Mouse (Mus musculus) embryonic facial prominence, embryonic 12.5 days (tissue): ENCODE measurements around the gene Mpig6b. TPM values are rescaled to one million over a fixed set of nuclear protein-coding genes. Genes with fewer than 3 reads are reported as not detected.

Source experiments
- ATAC-seq: fragments of 200-750 bp; cut with Nextera tagmentation; 2 replicates; pipeline ENCODE4 v1.8.0; 2017; ENCODE audit not compliant: insufficient number of reproducible peaks, insufficient read depth, low FRiP score, low TSS enrichment
- H3K27ac ChIP-seq: fragments of 300-500 bp; sonication (generic); 2 replicates; pipeline ENCODE4 v1.5.1; 2016; ENCODE audit warnings: mild to moderate bottlenecking
- H3K27me3 ChIP-seq: fragments of 300-500 bp; sonication (generic); 2 replicates; pipeline ENCODE4 v1.6.1; 2016; ENCODE audit warnings: mild to moderate bottlenecking, moderate library complexity
- H3K36me3 ChIP-seq: fragments of 300-500 bp; sonication (generic); 2 replicates; pipeline ENCODE4 v1.6.1; 2016; ENCODE audit warnings: mild to moderate bottlenecking
- H3K4me1 ChIP-seq: fragments of 300-500 bp; sonication (generic); 2 replicates; pipeline ENCODE4 v1.6.1; 2016
- H3K4me2 ChIP-seq: fragments of 300-500 bp; sonication (generic); replicated peaks from 2 replicates; pipeline ENCODE4 v1.6.1; 2016; ENCODE audit warnings: mild to moderate bottlenecking, moderate library complexity
- H3K4me3 ChIP-seq: fragments of 300-500 bp; sonication (generic); 2 replicates; pipeline ENCODE4 v1.5.1; 2016; ENCODE audit warnings: mild to moderate bottlenecking
- H3K9ac ChIP-seq: fragments of 300-500 bp; sonication (generic); 2 replicates; pipeline ENCODE4 v1.6.1; 2016; ENCODE audit warnings: mild to moderate bottlenecking, moderate library complexity
- H3K9me3 ChIP-seq: fragments of 300-500 bp; sonication (generic); 2 replicates; pipeline ENCODE4 v1.6.1; 2016; ENCODE audit warnings: mild to moderate bottlenecking, moderate library complexity
- WGBS: fragments of 180-500 bp; shearing (Covaris S2); methylation state at CpG from one replicate; pipeline ENCODE4 v1.1.7; 2016; 5-methylcytosine and 5-hydroxymethylcytosine counted together
- polyA plus RNA-seq: library from polyadenylated mRNA; unstranded; fragments of >200 nt; fragmentation: Nextera tagmentation; extraction: Ambion mirVana; gene quantifications from 2 replicates; pipeline ENCODE4 v1.2.1, GENCODE M21; 2016

Mpig6b gene
- polyA plus RNA-seq, 1 experiment from 2014 or later = 0.99 TPM

DNA sequence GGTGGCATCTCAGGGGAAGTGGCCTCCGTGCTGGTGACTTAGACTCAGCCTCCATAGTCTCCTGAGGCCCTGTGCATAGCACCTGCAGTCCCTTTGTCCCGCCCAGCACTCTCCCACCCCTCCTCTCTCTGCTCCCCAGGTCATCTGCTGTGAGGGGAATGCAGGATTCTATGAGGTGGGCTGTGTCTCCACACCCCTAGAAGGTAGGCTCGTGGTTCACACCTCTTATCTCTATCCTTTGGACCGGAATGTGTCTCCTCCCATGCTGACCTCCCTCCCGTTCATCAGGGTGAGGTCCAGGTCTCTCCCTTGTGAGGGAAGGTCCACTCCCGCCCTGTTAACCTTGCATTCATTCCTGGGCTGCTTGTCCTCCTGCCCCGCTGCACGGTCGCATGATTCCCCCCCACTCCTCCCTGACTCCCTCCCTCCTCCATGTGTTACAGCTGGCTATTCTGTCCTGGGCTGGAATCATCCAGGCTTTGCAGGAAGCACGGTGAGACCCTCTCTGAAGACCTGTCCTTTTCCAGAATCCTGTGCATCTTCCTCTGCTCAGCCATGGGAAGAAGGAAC lies 34.3 kb upstream of the Mpig6b start:
- no peak overlapping the region for H3K4me3 ChIP-seq
- no peak overlapping the region for H3K4me2 ChIP-seq
- no peak overlapping the region for H3K27ac ChIP-seq
- H3K9ac ChIP-seq = no peak overlapping the region
- no peaks in the 10 kb centered on the region for H3K27me3 ChIP-seq
- no peaks in the 10 kb centered on the region for H3K9me3 ChIP-seq
- H3K4me1 ChIP-seq = no peaks in the 10 kb centered on the region
- peaks cover 80% of the 10 kb centered on the region for H3K36me3 ChIP-seq
- 83% methylated on average over 10 of the region's 10 CpGs for WGBS
- ATAC-seq = no peak

- 82% methylated on average over 12 of the region's 12 CpGs for WGBS
- no peak overlapping the region for H3K9ac ChIP-seq
- H3K27ac ChIP-seq = no peak overlapping the region
These were observed 31.2 kb upstream of the Mpig6b start for GRCm38 (mm10) chr17:35097164-35097655.

DNA sequence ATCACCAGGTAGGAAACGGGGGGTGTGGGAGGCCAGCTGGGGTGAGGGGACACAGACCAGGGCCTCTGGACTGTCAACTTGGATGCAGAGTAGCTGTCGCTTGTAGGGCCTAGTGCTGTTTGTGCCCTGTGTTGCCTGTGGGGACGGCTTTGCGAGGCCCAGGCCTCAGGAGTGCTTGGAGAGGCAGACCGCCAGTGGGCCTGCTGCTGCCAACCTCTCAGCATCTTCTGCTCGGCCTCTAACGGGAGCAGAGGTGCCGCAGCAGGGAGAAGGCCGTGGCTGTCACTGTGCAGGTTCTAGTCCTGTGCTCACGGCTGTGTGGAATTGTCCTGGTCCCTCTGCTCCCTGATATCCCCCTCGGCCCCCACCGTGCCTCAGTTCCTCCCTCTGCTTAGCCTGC lies 30.6 kb upstream of the Mpig6b start:
- H3K36me3 ChIP-seq = peaks cover 90% of the 10 kb centered on the region

More at GRCm38 (mm10) chr17:35097164-35097655, 31.2 kb upstream of the Mpig6b start:
- Histone ChIP-seq H3K4me3 (no peak overlapping the region), H3K4me2 (no peak overlapping the region), H3K9me3 (no peaks in the 10 kb centered on the region), H3K4me1 (no peaks in the 10 kb centered on the region), H3K27me3 (no peaks in the 10 kb centered on the region), H3K36me3 (peaks cover 91% of the 10 kb centered on the region)
- no peak for ATAC-seq

GRCm38 (mm10) chr17:35094475-35095365 lies 28.7 kb upstream of the Mpig6b start:
- no peaks in the 10 kb centered on the region for H3K27me3 ChIP-seq
- peaks cover 75% of the 10 kb centered on the region for H3K36me3 ChIP-seq
- WGBS = 94% methylated on average over 15 of the region's 15 CpGs
- no peaks in the 10 kb centered on the region for H3K9me3 ChIP-seq
- H3K9ac ChIP-seq = no peak overlapping the region
- H3K4me3 ChIP-seq = no peak overlapping the region
- H3K4me2 ChIP-seq = no peak overlapping the region
- peaks cover 11% of the 10 kb centered on the region for H3K4me1 ChIP-seq
- ATAC-seq = no peak
- H3K27ac ChIP-seq = no peak overlapping the region

More for the DNA sequence above, 30.6 kb upstream of the Mpig6b start:
- no peak for ATAC-seq
- no peak overlapping the region for H3K4me3 ChIP-seq
- no peaks in the 10 kb centered on the region for H3K27me3 ChIP-seq
- H3K9me3 ChIP-seq = no peaks in the 10 kb centered on the region
- no peak overlapping the region for H3K4me2 ChIP-seq
- no peaks in the 10 kb centered on the region for H3K4me1 ChIP-seq
- H3K9ac ChIP-seq = no peak overlapping the region
- WGBS = 77% methylated on average over 12 of the region's 12 CpGs
- no peak overlapping the region for H3K27ac ChIP-seq

DNA sequence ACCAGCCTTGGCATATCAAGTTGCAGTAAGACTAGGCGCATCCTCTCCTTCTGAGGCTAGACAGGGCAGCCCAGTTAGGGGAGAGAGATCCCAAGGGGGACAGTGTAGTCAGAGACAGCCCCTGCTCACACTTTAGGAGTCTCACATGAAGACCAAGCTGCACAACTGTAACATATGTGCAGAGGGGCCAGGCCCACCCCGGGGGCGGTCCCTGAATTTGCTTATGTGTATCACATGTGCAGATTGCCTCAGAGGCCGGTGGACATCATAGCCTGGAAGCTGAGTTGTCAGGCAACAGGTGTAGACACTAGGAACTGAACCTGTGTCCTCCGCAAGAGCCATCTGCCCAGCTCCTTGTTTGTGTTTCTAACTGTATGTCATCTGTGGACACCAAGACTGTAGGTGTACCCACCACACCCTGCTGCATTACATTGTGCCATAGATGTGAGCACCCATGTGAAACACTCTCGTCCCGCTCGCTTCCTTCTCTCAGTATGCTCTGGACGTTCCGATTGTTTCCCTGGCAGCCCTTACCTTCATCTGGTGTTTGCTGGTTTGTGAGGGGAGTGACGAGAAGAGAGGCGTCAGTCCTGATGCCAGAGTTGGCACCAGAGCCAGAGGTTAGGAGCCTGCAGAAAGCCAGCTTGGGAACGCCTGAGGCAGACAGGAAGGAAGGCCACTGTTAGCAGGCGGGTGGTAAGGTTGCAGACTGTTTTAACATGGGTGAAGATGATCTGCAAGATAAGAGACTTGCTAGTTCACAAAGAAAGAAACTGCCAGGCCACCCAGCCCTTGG lies 26.6 kb upstream of the Mpig6b start:
- peaks cover 11% of the 10 kb centered on the region for H3K4me1 ChIP-seq
- peaks cover 57% of the 10 kb centered on the region for H3K36me3 ChIP-seq
- no peak overlapping the region for H3K4me3 ChIP-seq
- 87% methylated on average over 14 of the region's 14 CpGs for WGBS
- H3K27ac ChIP-seq = no peak overlapping the region
- no peak for ATAC-seq
- no peak overlapping the region for H3K4me2 ChIP-seq
- no peaks in the 10 kb centered on the region for H3K27me3 ChIP-seq
- H3K9ac ChIP-seq = no peak overlapping the region
- H3K9me3 ChIP-seq = no peaks in the 10 kb centered on the region

DNA sequence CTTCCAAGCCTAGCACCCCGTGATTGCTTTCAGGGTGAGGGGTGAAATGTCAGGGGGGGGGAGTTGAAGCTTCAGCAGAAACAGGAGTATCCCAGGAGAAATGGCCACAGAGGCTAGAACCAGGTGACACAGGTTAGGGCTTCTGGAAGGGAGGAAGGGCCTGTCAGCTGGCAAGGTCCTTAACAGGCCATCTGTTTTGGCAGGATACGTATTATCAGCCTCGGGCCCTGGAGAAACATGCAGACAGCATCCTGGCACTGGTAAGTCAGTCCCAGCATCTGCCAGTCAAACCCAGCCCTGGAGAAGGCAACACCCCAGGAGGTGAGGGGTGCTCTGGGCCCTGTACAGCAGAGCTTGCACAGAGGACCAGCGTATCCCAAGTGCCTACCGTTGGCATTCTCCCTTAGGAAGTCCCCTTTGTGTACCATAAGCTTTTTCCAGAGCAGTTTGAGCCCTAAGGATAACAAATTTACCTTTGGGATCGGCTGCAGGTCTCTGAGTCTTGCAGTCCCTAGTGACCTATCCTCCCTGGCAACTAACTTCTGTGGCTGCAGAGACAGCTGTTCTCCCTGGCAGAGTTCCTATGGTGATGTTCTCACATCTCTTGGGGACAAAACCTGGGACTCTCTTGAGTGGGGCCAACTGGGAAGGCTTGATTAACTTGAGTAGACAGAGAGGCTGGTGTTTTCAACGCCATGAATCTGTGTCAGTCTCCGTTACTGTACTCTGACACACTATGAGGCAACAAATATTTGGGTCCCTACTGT lies 24.4 kb upstream of the Mpig6b start:
- no peak overlapping the region for H3K27ac ChIP-seq
- whole genome bisulfite sequencing = 67% methylated on average over 8 of the region's 8 CpGs
- ATAC-seq = no peak

GRCm38 (mm10) chr17:35088825-35089644 lies 23.1 kb upstream of the Mpig6b start, which contains the start of gene Abhd16a:
TSS of gene Abhd16a (plus strand) at chr17:35089263.
- Histone ChIP-seq H3K4me2 (peak within 1 kb of the TSS; percentile 50), H3K4me3 (peak within 1 kb of the TSS; percentile 49), H3K9me3 (no peaks in the 10 kb centered on the region), H3K27ac (peak within 1 kb of the TSS; percentile 89), H3K4me1 (peaks cover 11% of the 10 kb centered on the region), H3K27me3 (no peaks in the 10 kb centered on the region), H3K36me3 (peaks cover 25% of the 10 kb centered on the region), H3K9ac (peak within 1 kb of the TSS; percentile 70)
- peak; percentile 94 for ATAC-seq
- WGBS = 3% methylated on average over 67 of the region's 67 CpGs

More for the DNA sequence above, 24.4 kb upstream of the Mpig6b start:
- H3K4me2 ChIP-seq = peak overlapping the region; percentile 50
- H3K4me3 ChIP-seq = peak overlapping the region; percentile 49
- H3K9ac ChIP-seq = peak overlapping the region; percentile 70
- no peaks in the 10 kb centered on the region for H3K9me3 ChIP-seq
- peaks cover 37% of the 10 kb centered on the region for H3K36me3 ChIP-seq
- H3K4me1 ChIP-seq = peaks cover 11% of the 10 kb centered on the region
- no peaks in the 10 kb centered on the region for H3K27me3 ChIP-seq

DNA sequence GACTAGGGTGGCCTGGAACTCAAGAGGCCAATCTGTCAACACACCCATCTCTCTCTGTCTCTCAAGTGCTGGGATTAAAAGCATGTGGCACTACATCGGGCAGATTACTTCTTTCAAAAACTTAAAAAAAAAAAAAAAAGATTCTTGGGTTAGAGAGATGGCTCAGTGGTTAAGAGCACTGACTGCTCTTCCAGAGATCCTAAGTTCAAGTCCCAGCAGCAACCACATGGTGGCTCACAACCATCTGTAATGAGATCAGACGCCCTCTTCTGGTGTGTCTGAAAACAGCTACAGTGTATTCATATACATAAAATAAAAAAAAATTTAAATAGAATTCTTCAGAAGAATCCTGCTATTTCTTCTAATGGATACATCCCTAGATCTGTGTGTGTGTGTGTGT lies 22.2 kb upstream of the Mpig6b start:
- Histone ChIP-seq H3K4me2 (no peak overlapping the region), H3K4me3 (no peak overlapping the region), H3K36me3 (peaks cover 19% of the 10 kb centered on the region), H3K9ac (no peak overlapping the region), H3K27ac (no peak overlapping the region), H3K27me3 (no peaks in the 10 kb centered on the region), H3K9me3 (no peaks in the 10 kb centered on the region), H3K4me1 (peaks cover 11% of the 10 kb centered on the region)
- no peak for ATAC-seq
- 50% methylated on average over 2 of the region's 2 CpGs for WGBS

DNA sequence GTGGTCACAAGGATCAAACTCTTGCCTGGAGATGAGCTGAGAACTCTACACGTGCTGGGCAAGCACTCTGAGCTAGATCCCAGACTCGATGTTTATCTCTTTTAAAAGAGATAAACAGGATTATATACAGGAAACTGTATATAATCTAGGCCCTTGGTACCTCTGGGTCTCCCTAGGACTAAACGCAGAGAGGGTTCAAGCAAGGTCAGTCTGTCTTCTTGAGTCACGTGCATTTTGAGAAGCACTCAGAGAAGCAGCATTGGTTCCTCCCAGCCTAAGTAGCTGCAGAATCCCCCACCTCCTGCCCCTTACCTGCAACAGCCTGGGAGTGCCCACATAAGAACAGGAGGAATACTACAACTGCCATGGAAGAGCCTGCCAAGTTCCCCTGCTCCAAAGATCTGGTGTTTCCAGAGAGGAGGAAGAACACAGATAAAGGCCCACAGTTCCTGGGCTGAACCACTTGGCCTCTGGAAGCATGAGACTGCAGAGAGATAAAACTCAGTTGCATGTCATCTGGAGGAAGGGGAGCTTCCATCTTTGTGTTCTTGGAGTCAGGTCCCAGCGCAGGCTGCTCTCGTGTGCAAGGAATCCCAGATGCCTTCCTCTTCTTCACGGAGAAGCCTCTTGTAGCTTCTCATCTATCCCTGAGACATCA lies 19.4 kb upstream of the Mpig6b start, which contains the start of gene Ly6g6f:
TSS of gene Ly6g6f (minus strand) at position 403 of the 658 bp plus-strand sequence.
- 83% methylated on average over 7 of the region's 7 CpGs for WGBS
- ATAC-seq = no peak
- Histone ChIP-seq H3K4me2 (no peak within 1 kb of the TSS), H3K27me3 (no peaks in the 10 kb centered on the region), H3K4me1 (peaks cover 6% of the 10 kb centered on the region), H3K9ac (no peak within 1 kb of the TSS), H3K27ac (no peak within 1 kb of the TSS), H3K4me3 (no peak within 1 kb of the TSS), H3K9me3 (no peaks in the 10 kb centered on the region), H3K36me3 (no peaks in the 10 kb centered on the region)

DNA sequence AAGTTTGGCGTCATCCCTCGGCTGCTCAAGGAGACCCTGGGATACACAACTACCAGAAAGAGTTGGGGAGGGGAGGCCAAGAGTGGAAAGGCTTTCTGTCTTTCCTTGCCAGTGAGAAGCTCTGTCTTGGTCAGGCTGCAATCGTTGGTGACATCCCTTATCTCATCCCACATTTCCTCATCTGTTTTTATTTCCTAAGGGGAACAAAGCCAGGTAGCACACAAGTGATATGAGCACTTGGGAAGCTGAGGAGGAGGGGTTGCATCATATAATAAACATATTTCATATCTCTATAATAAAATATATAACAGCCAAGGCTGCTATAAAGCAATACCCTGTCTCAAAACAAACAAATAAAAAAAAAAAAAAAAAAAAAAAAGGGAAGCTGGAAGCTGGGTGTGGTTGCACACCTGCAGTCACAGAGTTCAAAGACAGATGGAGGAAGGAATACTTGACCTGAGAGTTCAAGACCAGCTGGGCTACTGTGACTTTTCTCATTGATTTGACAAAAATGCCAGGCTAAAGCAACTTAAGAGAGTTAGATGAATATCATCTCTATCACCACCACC lies 18.0 kb upstream of the Mpig6b start:
- H3K4me1 ChIP-seq = 0 out of 2 replicates have a peak, but pooled peaks cover 4% of the 10 kb centered on the region

More for the DNA sequence above, 18.0 kb upstream of the Mpig6b start:
- H3K27ac ChIP-seq = no peak overlapping the region
- H3K36me3 ChIP-seq = no peaks in the 10 kb centered on the region
- WGBS = 85% methylated on average over 3 of the region's 3 CpGs
- no peaks in the 10 kb centered on the region for H3K9me3 ChIP-seq
- no peak overlapping the region for H3K4me2 ChIP-seq
- H3K27me3 ChIP-seq = peaks cover 6% of the 10 kb centered on the region; the same call in 1 of the 2 replicates
- no peak for ATAC-seq
- H3K9ac ChIP-seq = no peak overlapping the region
- no peak overlapping the region for H3K4me3 ChIP-seq
